9 mouse cellular contexts compared by ENCODE assay signal in the genomic region with DNA sequence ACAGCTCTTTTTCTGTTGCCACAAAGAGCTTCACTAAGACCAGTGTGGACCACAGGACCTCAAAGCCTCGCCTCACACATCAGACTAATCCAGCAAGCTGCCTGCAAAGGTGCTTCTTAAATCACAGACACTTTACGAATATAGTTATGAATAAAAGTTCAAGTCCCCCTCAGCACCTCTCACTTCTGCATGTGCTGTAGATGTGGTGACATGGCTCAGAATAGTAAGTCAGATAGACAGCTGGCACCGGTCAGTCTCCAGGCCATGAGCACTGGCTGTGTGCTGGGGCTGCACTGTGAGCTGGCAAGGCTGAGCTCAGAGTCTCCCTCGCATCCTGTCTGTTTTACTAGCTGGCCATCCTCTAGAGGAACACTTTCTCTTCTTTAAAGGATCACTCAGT.
DNase-seq lines count a peak whose midpoint lies in the region; ATAC-seq and TF ChIP-seq lines count a peak whose summit lies in the region.
"Had no signal": no experiment of that assay in that cellular context is flagged by ENCODE, and none has a peak within 500 bp of the region (broad histone marks: within the 10 kb centered on the region; RNA-seq: fewer than 3 reads in every experiment).

No protein-coding gene starts in this region.

- H3K27me3 ChIP-seq in forebrain, embryonic 10.5 days (ENCODE audit: poor library complexity, severe bottlenecking), result peaks cover 33% of the 10 kb centered on the region
- peaks cover 13% of the 10 kb centered on the region; the same call in 1 of the 2 replicates for H3K27me3 ChIP-seq in forebrain, embryonic 13.5 days
- no peaks in the 10 kb centered on the region for H3K27me3 ChIP-seq in heart, embryonic 14.5 days (ENCODE audit: control insufficient read depth, insufficient read depth, low read length)
- peaks cover 49% of the 10 kb centered on the region for H3K27me3 ChIP-seq in midbrain, embryonic 10.5 days (ENCODE audit: low read depth, poor library complexity, severe bottlenecking)
- no peaks in the 10 kb centered on the region for H3K27me3 ChIP-seq in cerebellum, adult 2 months (ENCODE audit: control insufficient read depth, insufficient read depth, low read length)

- H3K9ac ChIP-seq in forebrain, embryonic 13.5 days, result no peak overlapping the region
- peak overlapping the region; percentile 55 for H3K9ac ChIP-seq in heart, embryonic 14.5 days (ENCODE audit: low read length)

- no peak for TF ChIP-seq CTCF in cerebellum, adult 2 months (IDR thresholded peaks at IDR 0.05; ENCODE audit: borderline replicate concordance, insufficient read depth, low read depth, low read length)

- DNase-seq in forebrain, embryonic 10.5 days (ENCODE audit: extremely low spot score, low spot score), result no peak
- peak; percentile 19 for DNase-seq in A20 (ENCODE audit: low read depth, low spot score)
- DNase-seq in midbrain, embryonic 10.5 days (ENCODE audit: low spot score), result peak; percentile 50
- DNase-seq in spleen, postnatal 10 days (ENCODE audit: low spot score in 2 of 2), result no peak
- no peak for DNase-seq in cerebellum, adult 11 months
- no peak for DNase-seq in cerebellum, adult 2 months
- DNase-seq: gastrocnemius, postnatal 36 days had no signal

- H3K27ac ChIP-seq in forebrain, embryonic 10.5 days, result peak overlapping the region; percentile 76
- no peak overlapping the region; the same call in 1 of the 2 replicates for H3K27ac ChIP-seq in forebrain, embryonic 13.5 days
- H3K27ac ChIP-seq in heart, embryonic 14.5 days (replicated peaks in 1 of 2; ENCODE audit: control insufficient read depth in 1 of 2, insufficient read depth in 1 of 2, low read depth in 2 of 2, low read length in 2 of 2), result peak overlapping the region; percentile 92 to 94
- peak overlapping the region; percentile 86 for H3K27ac ChIP-seq in midbrain, embryonic 10.5 days (replicated peaks)
- H3K27ac ChIP-seq in cerebellum, adult 2 months (ENCODE audit: insufficient read depth, low read length), result no peak overlapping the region

- ATAC-seq in forebrain, embryonic 13.5 days, result no peak
- ATAC-seq in heart, embryonic 14.5 days (ENCODE audit: insufficient number of reproducible peaks, insufficient read depth, low FRiP score, low read depth), result peak; percentile 91

- H3K4me3 ChIP-seq in forebrain, embryonic 10.5 days, result no peak overlapping the region
- H3K4me3 ChIP-seq in forebrain, embryonic 13.5 days, result no peak overlapping the region
- no peak overlapping the region for H3K4me3 ChIP-seq in heart, embryonic 14.5 days (ENCODE audit: control insufficient read depth in 1 of 2, insufficient read depth in 1 of 2, low read depth in 1 of 2, low read length in 2 of 2)
- H3K4me3 ChIP-seq in midbrain, embryonic 10.5 days, result peak overlapping the region; percentile 39
- H3K4me3 ChIP-seq in cerebellum, adult 2 months (replicated peaks; ENCODE audit: insufficient read depth, low read depth, low read length), result no peak overlapping the region

- H3K4me2 ChIP-seq in forebrain, embryonic 13.5 days, result no peak overlapping the region
- H3K4me2 ChIP-seq in heart, embryonic 14.5 days (ENCODE audit: low read length), result peak overlapping the region; percentile 34

- peaks cover 8% of the 10 kb centered on the region for H3K36me3 ChIP-seq in forebrain, embryonic 10.5 days (replicated peaks)
- no peaks in the 10 kb centered on the region for H3K36me3 ChIP-seq in forebrain, embryonic 13.5 days (ENCODE audit: poor library complexity, severe bottlenecking)
- H3K36me3 ChIP-seq in heart, embryonic 14.5 days (ENCODE audit: control insufficient read depth, insufficient read depth, low read length), result 0 out of 2 replicates have a peak, but pooled peaks cover under 1% of the 10 kb centered on the region
- H3K36me3 ChIP-seq in midbrain, embryonic 10.5 days, result peaks cover 7% of the 10 kb centered on the region; the same call in 1 of the 2 replicates

- no peak for TF ChIP-seq POLR2A in cerebellum, adult 2 months (IDR thresholded peaks at IDR 0.05; ENCODE audit: borderline replicate concordance, insufficient read depth, low read length)

- 76% methylated on average over 4 of the region's 4 CpGs for WGBS in forebrain, embryonic 10.5 days
- 56% methylated on average over 4 of the region's 4 CpGs for WGBS in forebrain, embryonic 13.5 days
- 17% methylated on average over 4 of the region's 4 CpGs for WGBS in heart, embryonic 14.5 days
- WGBS in midbrain, embryonic 10.5 days, result 36% methylated on average over 4 of the region's 4 CpGs
- WGBS in cerebellum, adult 2 months, result 47% methylated on average over 4 of the region's 4 CpGs

- peaks cover 42% of the 10 kb centered on the region for H3K4me1 ChIP-seq in forebrain, embryonic 10.5 days
- H3K4me1 ChIP-seq in forebrain, embryonic 13.5 days, result peaks cover 25% of the 10 kb centered on the region
- peaks cover 21 to 32% of the 10 kb centered on the region in 2 experiments for H3K4me1 ChIP-seq in heart, embryonic 14.5 days (ENCODE audit: control insufficient read depth in 2 of 2, insufficient read depth in 2 of 2, low read length in 2 of 2)
- peaks cover 70% of the 10 kb centered on the region for H3K4me1 ChIP-seq in midbrain, embryonic 10.5 days
- H3K4me1 ChIP-seq in cerebellum, adult 2 months (ENCODE audit: control insufficient read depth, insufficient read depth, low read length), result no peaks in the 10 kb centered on the region

- H3K9me3 ChIP-seq in forebrain, embryonic 10.5 days, result no peaks in the 10 kb centered on the region
- H3K9me3 ChIP-seq in forebrain, embryonic 13.5 days (replicated peaks), result no peaks in the 10 kb centered on the region
- no peaks in the 10 kb centered on the region for H3K9me3 ChIP-seq in heart, embryonic 14.5 days (ENCODE audit: control insufficient read depth, low read length)
- H3K9me3 ChIP-seq in midbrain, embryonic 10.5 days (replicated peaks), result no peaks in the 10 kb centered on the region

Comparison
In these comparisons a context has a peak if more than half of its experiments do, and no peak if none do; other contexts are left out.
1. H3K27ac ChIP-seq: peak in forebrain, embryonic 10.5 days (single experiment), heart, embryonic 14.5 days (2 of 2) and midbrain, embryonic 10.5 days (single experiment); none in forebrain, embryonic 13.5 days (single experiment) and cerebellum, adult 2 months (single experiment).
2. DNase-seq: peak in A20 (single experiment) and midbrain, embryonic 10.5 days (single experiment); none in forebrain, embryonic 10.5 days (single experiment), spleen, postnatal 10 days (0 of 2), cerebellum, adult 11 months (single experiment) and cerebellum, adult 2 months (0 of 2).